Mouse (Mus musculus): Measurements from ENCODE around the gene Ccdc40.
"Not testable (repeated sequence)": the region's sequence is repeated elsewhere in the genome, so short reads cannot be mapped to it uniquely, and the experiment has no call there.

Gene Ccdc40

DNA sequence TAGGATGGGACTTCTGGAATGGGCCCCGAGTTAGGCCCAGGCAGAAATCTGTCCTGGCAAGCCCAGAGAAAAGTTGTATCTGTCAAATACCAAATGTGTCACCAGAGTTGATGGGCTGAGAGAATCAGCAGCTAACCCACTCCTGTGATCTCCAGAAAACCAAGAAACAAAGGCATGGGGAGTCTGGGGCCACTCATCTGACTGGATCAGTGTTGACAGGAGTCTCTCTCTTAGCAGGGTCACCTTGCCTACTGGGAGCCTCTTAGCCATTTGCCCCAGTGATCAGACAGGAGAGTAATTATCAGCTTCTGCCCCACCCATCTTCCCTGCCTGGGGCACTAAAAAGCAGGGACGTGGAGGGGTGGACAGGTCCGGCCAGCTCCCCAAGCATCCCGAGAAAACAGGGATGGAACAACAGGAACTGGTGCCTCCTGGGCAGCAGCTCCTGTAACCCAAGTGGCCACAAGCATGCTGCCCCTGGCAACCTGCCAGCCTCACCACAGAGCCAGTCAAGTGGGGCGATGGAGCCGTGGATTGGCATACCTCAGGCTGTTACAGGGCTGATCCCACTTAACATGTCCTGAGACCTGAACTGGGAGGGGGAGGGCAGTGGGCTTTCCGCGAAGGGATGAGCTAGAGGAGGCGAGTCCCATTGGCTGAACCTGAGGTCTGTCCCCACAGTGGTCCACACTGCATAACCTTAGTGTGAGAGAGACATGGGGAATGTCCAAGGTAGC, 57.6 kb downstream of the Ccdc40 start:
- DNase-seq (ENCODE audit: low spot score), result no peak

- DNase-seq (ENCODE audit: low spot score), result no peak
Measured at GRCm38 (mm10) chr11:119287207-119287992, 59.0 kb downstream of the Ccdc40 start.

DNA sequence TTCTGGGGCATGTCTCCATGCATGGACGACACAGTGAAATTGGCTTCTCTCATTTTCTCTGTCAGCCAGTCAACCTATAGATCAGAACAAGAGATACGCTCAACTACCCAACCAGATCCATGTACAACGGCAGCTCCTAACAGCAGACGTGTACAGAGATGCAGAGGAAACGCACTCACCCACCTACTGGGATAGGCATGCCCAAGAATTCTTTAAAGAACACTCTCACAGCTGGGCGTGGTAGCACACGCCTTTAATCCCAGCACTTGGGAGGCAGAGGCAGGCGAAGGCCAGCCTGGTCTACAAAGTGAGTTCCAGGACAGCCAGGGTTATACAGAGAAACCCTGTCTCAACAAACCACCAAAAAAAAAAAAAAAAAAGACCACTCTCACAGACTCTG, 64.5 kb downstream of the Ccdc40 start:
- not testable (repeated sequence) for DNase-seq (ENCODE audit: low spot score)

DNA sequence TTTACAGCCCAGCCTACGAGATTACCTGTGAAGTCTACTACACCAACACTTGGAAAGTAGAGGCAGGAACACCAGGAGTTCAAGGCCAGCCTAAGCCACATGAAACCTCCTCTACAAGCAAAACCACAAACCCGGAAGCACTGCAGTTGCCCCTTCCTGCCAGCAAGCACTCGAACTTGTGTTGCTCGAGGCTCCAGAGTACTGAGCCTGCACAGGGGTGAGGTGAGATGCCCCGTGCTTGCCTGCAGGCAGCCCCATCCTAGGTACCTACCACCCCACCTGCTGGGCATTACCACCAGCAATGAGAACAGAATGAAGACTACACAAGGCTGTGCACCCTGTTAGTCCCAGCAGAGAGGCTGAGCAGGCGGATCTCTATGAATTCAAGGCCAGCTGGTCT, 69.6 kb downstream of the Ccdc40 start:
- DNase-seq (ENCODE audit: low spot score), result no peak

DNA sequence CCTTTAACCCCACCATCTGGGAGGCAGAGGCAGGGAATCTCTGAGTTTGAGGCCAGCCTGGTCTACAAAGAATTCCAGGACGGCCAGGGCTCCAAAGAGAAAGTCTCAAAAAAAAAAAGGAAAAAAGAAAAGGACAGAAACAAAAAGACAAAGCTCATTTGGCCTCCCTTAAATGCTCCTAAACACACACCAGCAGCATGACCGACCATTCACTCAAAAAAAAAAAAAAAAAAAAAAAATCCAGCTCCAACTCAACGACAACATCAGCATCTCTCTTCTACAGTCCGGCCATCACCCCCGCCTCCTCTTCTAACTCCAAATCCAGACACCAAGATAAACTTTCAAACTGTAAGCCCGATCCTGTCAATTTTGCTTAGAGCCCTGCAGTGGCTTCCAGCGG, 70.5 kb downstream of the Ccdc40 start:
- DNase-seq (ENCODE audit: low spot score), result no peak

DNA sequence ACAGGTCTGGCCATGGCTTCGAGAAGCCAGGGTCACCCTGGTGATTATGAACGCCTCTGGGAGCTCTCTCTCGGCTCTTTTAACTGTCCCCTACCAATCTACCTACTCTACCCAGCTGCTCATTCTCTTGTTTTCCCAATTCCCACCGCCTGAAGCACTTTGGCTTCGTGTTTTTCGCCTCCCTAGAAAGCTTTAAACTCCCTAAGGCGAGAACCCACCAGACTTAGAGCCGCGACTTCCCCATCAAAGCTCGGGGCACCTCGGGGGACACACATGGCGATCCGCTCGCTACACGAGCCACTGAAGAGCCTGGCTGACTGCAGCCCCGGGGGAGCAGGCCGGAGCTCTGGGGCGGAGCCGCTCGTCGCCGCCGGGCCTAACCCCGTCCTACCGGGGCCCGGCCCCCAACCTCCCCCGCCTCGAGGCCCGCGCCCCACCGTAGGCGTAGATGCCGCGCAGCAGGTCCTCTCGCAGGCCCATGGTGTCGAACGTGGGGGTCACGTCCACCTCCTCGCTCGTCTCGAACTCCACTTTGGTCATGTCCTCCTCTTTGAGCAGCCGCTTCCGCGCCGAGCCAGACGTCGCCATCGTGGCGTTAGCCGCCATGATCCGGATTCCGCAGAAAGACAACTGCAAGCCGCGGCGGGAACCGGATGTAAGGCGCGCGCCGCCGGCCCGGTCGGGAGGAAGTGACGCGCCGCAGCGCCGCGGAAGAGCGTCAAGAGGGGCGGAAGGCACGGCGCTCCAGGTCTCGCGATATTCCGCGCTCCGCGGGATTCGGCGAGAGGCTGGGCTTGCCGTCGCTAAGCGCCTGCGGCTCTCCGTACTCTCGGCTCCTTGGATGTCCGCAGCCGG, 71.2 kb downstream of the Ccdc40 start, which contains the start of gene Eif4a3:
Gene Eif4a3 (minus strand): TSS at position 699 of the 855 bp plus-strand sequence.
- DNase-seq (ENCODE audit: low spot score), result peak; percentile 91

DNA sequence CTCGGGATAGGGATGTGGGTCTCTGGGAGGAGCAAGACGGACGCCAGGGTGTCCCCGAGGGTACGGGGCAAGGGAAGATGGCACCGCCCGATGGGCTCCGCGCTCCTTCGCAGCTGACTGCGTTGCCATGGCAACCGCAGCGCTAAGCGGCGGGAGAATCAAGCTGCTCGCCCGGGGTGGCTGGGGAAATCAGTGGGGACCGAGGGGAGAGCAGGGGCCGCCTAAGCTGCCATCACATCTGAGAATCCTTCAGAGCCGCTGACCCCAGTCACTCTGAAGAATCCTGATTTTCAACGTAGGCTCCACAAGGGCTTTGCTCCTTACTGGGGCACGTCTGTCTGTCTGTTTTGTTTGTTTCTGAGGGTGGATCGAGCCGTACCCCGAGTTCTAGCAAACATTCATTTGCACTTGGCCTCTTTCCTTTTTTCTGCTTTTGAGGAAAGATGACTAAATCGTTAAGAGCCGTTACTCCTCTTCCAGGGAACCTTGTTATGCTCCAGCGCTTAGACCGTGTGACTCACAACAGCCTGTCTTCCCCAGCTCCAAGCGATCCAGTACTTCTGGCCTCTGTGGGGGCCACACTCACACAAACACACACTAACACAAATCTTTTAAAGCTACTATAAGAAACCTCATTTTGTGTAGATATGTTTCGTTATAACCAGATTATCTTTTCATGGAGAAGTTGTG, 72.0 kb downstream of the Ccdc40 start:
- no peak for DNase-seq (ENCODE audit: low spot score)

GRCm38 (mm10) chr11:119300986-119301385, 72.6 kb downstream of the Ccdc40 start:
- no peak for DNase-seq (ENCODE audit: low spot score)

GRCm38 (mm10) chr11:119304904-119305712, 76.7 kb downstream of the Ccdc40 start:
- DNase-seq (ENCODE audit: low spot score), result no peak

- DNase-seq (ENCODE audit: low spot score), result no peak
Measured at GRCm38 (mm10) chr11:119306762-119307657, 78.6 kb downstream of the Ccdc40 start.

GRCm38 (mm10) chr11:119307658-119307867, 79.2 kb downstream of the Ccdc40 start, which contains the start of gene Card14:
Gene Card14, plus strand, starts transcription at chr11:119307768.
- DNase-seq (ENCODE audit: low spot score), result no peak

DNA sequence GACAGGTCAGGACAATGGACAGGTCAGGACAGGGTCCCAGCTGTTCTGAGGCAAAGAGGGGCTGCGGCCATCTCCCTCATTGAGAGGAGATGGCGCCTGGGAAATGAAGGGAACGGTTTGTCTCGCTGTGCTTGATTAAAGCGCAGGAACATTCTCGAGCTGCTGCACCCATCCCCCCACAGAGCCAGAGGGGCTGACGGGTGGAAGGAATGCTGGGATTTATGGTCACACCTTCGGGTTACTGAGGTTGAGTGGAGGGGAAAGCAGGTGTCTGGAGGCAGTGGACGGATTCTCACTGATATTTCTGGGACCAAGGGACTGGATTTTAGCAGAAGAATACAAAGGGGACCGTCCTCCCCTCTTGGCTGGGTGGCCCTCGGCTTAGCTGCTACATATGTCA, 79.5 kb downstream of the Ccdc40 start:
- no peak for DNase-seq (ENCODE audit: low spot score)

GRCm38 (mm10) chr11:119310621-119311020, 82.2 kb downstream of the Ccdc40 start:
- no peak for DNase-seq (ENCODE audit: low spot score)

GRCm38 (mm10) chr11:119314252-119314936, 86.0 kb downstream of the Ccdc40 start:
- no peak for DNase-seq (ENCODE audit: low spot score)

Measured in ovary, postnatal 10 days (tissue).